Mouse (Mus musculus) spleen, adult 18-20 months (tissue): ENCODE results near the gene Add2.

Source experiments
- DNase-seq, 2 experiments: peaks; one replicate each; pipeline ENCODE4 v3.0.0; 2022; ENCODE audit warnings: mixed read lengths in 2 of 2

Add2 gene

GRCm38 (mm10) chr6:86086851-86087571 lies 58.5 kb downstream of the Add2 start:
- peak in 1 of 2 experiments; percentile 6 for DNase-seq

- DNase-seq, result no peak
Measured at GRCm38 (mm10) chr6:86087813-86088212, 59.3 kb downstream of the Add2 start.

- DNase-seq, result no peak
Measured at GRCm38 (mm10) chr6:86094202-86094838, 65.8 kb downstream of the Add2 start.

GRCm38 (mm10) chr6:86095518-86095917 lies 67.0 kb downstream of the Add2 start:
- DNase-seq, result no peak

- no peak for DNase-seq
Measured at GRCm38 (mm10) chr6:86096733-86097132, 68.3 kb downstream of the Add2 start.

GRCm38 (mm10) chr6:86097155-86097554 lies 68.7 kb downstream of the Add2 start:
- DNase-seq, result no peak

GRCm38 (mm10) chr6:86099003-86099402 lies 70.5 kb downstream of the Add2 start:
- DNase-seq, result no peak

GRCm38 (mm10) chr6:86101451-86101850 lies 73.0 kb downstream of the Add2 start:
- DNase-seq, result no peak

- DNase-seq, result no peak
Measured at GRCm38 (mm10) chr6:86102874-86103273, 74.4 kb downstream of the Add2 start.

GRCm38 (mm10) chr6:86103614-86104013 lies 75.1 kb downstream of the Add2 start:
- no peak for DNase-seq

GRCm38 (mm10) chr6:86104719-86105118 lies 76.2 kb downstream of the Add2 start:
- no peak for DNase-seq

- DNase-seq, result no peak
Measured at GRCm38 (mm10) chr6:86106045-86106444, 77.6 kb downstream of the Add2 start.

- no peak for DNase-seq
Measured at GRCm38 (mm10) chr6:86107101-86107500, 78.6 kb downstream of the Add2 start.

GRCm38 (mm10) chr6:86115843-86116242 lies 87.4 kb downstream of the Add2 start:
- DNase-seq, result no peak

- no peak for DNase-seq
Measured at GRCm38 (mm10) chr6:86123057-86123456, 94.6 kb downstream of the Add2 start.

- no peak for DNase-seq
Measured at GRCm38 (mm10) chr6:86125761-86126160, 97.3 kb downstream of the Add2 start.

GRCm38 (mm10) chr6:86126953-86127581 lies 98.6 kb downstream of the Add2 start:
- peak in 1 of 2 experiments; percentile 27 for DNase-seq

GRCm38 (mm10) chr6:86128504-86128903 lies 100.0 kb downstream of the Add2 start:
- no peak for DNase-seq

- DNase-seq, result no peak
Measured at GRCm38 (mm10) chr6:86129872-86130498, 101.5 kb downstream of the Add2 start.

GRCm38 (mm10) chr6:86133882-86134281 lies 105.4 kb downstream of the Add2 start:
- DNase-seq, result no peak

GRCm38 (mm10) chr6:86136206-86136605 lies 107.7 kb downstream of the Add2 start:
- DNase-seq, result no peak

- DNase-seq, result no peak
Measured at GRCm38 (mm10) chr6:86141284-86141683, 112.8 kb downstream of the Add2 start.

- DNase-seq, result peak in 1 of 2 experiments; percentile 45
Measured at GRCm38 (mm10) chr6:86141820-86142219, 113.3 kb downstream of the Add2 start.

GRCm38 (mm10) chr6:86144986-86145385 lies 116.5 kb downstream of the Add2 start:
- DNase-seq, result no peak
